Mouse (Mus musculus): Measurements from ENCODE around the gene Col6a6.

- TF ChIP-seq POLR2A (IDR thresholded peaks at IDR 0.05; ENCODE audit: low read depth, low read length): no peak
- TF ChIP-seq CTCF (IDR thresholded peaks at IDR 0.05; ENCODE audit: extremely low read depth, insufficient read depth, insufficient read length, insufficient replicate concordance): no peak
Observed at GRCm38 (mm10) chr9:105684549-105685165, 143.3 kb downstream of the Col6a6 start.
